Mouse (Mus musculus) midbrain, embryonic 13.5 days (tissue): Measurements from ENCODE around the gene Ralbp1. TPM values are rescaled to one million over a fixed set of nuclear protein-coding genes. Genes with fewer than 3 reads are reported as not detected.

Experiments used
- ATAC-seq: fragments of 200-750 bp; cut with Nextera tagmentation; 2 replicates; pipeline ENCODE4 v1.8.0; 2017; ENCODE audit warnings: mild to moderate bottlenecking, moderate TSS enrichment, moderate library complexity
- H3K27ac ChIP-seq: fragments of 300-500 bp; sonication (generic); 2 replicates; pipeline ENCODE4 v1.5.1; 2015; ENCODE audit warnings: inconsistent platforms, mild to moderate bottlenecking, moderate library complexity
- H3K27me3 ChIP-seq: fragments of 300-500 bp; sonication (generic); 2 replicates; pipeline ENCODE4 v1.6.1; 2015; ENCODE audit warnings: mild to moderate bottlenecking, inconsistent platforms
- H3K36me3 ChIP-seq: fragments of 300-500 bp; sonication (generic); 2 replicates; pipeline ENCODE4 v1.6.1; 2015; ENCODE audit warnings: mild to moderate bottlenecking, inconsistent platforms
- H3K4me1 ChIP-seq: fragments of 300-500 bp; sonication (generic); replicated peaks from 2 replicates; pipeline ENCODE4 v1.6.1; 2015; ENCODE audit warnings: inconsistent platforms
- H3K4me2 ChIP-seq: fragments of 300-500 bp; sonication (generic); replicated peaks from 2 replicates; pipeline ENCODE4 v1.6.1; 2015; ENCODE audit warnings: moderate library complexity, mild to moderate bottlenecking, inconsistent platforms
- H3K4me3 ChIP-seq: fragments of 300-500 bp; sonication (generic); replicated peaks from 2 replicates; pipeline ENCODE4 v1.5.1; 2015; ENCODE audit warnings: mild to moderate bottlenecking, inconsistent platforms
- H3K9ac ChIP-seq: fragments of 300-500 bp; sonication (generic); replicated peaks from 2 replicates; pipeline ENCODE4 v1.6.1; 2015; ENCODE audit warnings: mild to moderate bottlenecking, inconsistent platforms
- H3K9me3 ChIP-seq: fragments of 300-500 bp; sonication (generic); 2 replicates; pipeline ENCODE4 v1.6.1; 2016; ENCODE audit warnings: mild to moderate bottlenecking, inconsistent platforms
- WGBS: fragments of 180-500 bp; shearing (Covaris S2); methylation state at CpG from one replicate; pipeline ENCODE4 v1.1.7; 2015; 5-methylcytosine and 5-hydroxymethylcytosine counted together
- polyA plus RNA-seq: library from polyadenylated mRNA; unstranded; fragments of >200 nt; fragmentation: Nextera tagmentation; extraction: Ambion mirVana; gene quantifications from 2 replicates; pipeline ENCODE4 v1.2.1, GENCODE M21; 2015

The Ralbp1 gene
- polyA plus RNA-seq, 1 experiment from 2014 or later: 49.8 TPM

GRCm38 (mm10) chr17:65867996-65868395, 17.6 kb downstream of the Ralbp1 start:
- no peaks in the 10 kb centered on the region for H3K27me3 ChIP-seq
- peaks cover 25% of the 10 kb centered on the region for H3K36me3 ChIP-seq
- 89% methylated on average over 5 of the region's 5 CpGs for WGBS
- no peak overlapping the region for H3K9ac ChIP-seq
- H3K4me2 ChIP-seq: no peak overlapping the region
- H3K9me3 ChIP-seq: no peaks in the 10 kb centered on the region
- ATAC-seq: no peak
- peaks cover 20% of the 10 kb centered on the region for H3K4me1 ChIP-seq
- no peak overlapping the region for H3K27ac ChIP-seq
- no peak overlapping the region for H3K4me3 ChIP-seq

- no peak overlapping the region for H3K9ac ChIP-seq
- no peak overlapping the region for H3K4me2 ChIP-seq
- ATAC-seq: no peak
- H3K9me3 ChIP-seq: no peaks in the 10 kb centered on the region
- no peak overlapping the region for H3K27ac ChIP-seq
- H3K36me3 ChIP-seq: peaks cover 33% of the 10 kb centered on the region
- no peak overlapping the region for H3K4me3 ChIP-seq
- H3K27me3 ChIP-seq: no peaks in the 10 kb centered on the region
- WGBS: 93% methylated on average over 3 of the region's 3 CpGs
- peaks cover 2% of the 10 kb centered on the region; the same call in 1 of the 2 replicates for H3K4me1 ChIP-seq
Measured at GRCm38 (mm10) chr17:65866201-65866600, 19.4 kb downstream of the Ralbp1 start.

GRCm38 (mm10) chr17:65865265-65865664, 20.3 kb downstream of the Ralbp1 start:
- Histone ChIP-seq H3K36me3 (peaks cover 40% of the 10 kb centered on the region), H3K27ac (0 out of 2 replicates have a peak overlapping the region, but pooled peaks have one; percentile 35), H3K9ac (no peak overlapping the region), H3K4me1 (no peaks in the 10 kb centered on the region), H3K27me3 (no peaks in the 10 kb centered on the region), H3K4me3 (no peak overlapping the region), H3K4me2 (no peak overlapping the region), H3K9me3 (no peaks in the 10 kb centered on the region)
- ATAC-seq: 0 out of 2 replicates have a peak, but pooled peaks have one; percentile 13

GRCm38 (mm10) chr17:65864742-65865141, 20.9 kb downstream of the Ralbp1 start:
- peak; percentile 28; the same call in 1 of the 2 replicates for ATAC-seq
- Histone ChIP-seq H3K4me1 (no peaks in the 10 kb centered on the region), H3K36me3 (peaks cover 40% of the 10 kb centered on the region), H3K27ac (no peak overlapping the region), H3K4me3 (no peak overlapping the region), H3K9me3 (no peaks in the 10 kb centered on the region), H3K27me3 (no peaks in the 10 kb centered on the region), H3K4me2 (no peak overlapping the region), H3K9ac (no peak overlapping the region)
- 44% methylated on average over 4 of the region's 4 CpGs for WGBS

GRCm38 (mm10) chr17:65863830-65864229, 21.8 kb downstream of the Ralbp1 start:
- ATAC-seq: no peak

GRCm38 (mm10) chr17:65862579-65862978, 23.0 kb downstream of the Ralbp1 start:
- Histone ChIP-seq H3K27me3 (no peaks in the 10 kb centered on the region), H3K4me1 (no peaks in the 10 kb centered on the region), H3K4me2 (no peak overlapping the region), H3K4me3 (no peak overlapping the region), H3K9me3 (no peaks in the 10 kb centered on the region), H3K36me3 (peaks cover 51% of the 10 kb centered on the region), H3K27ac (no peak overlapping the region), H3K9ac (no peak overlapping the region)
- ATAC-seq: no peak
- 56% methylated on average over 4 of the region's 4 CpGs for WGBS

More at GRCm38 (mm10) chr17:65863830-65864229, 21.8 kb downstream of the Ralbp1 start:
- peaks cover 45% of the 10 kb centered on the region for H3K36me3 ChIP-seq
- H3K4me3 ChIP-seq: no peak overlapping the region
- no peaks in the 10 kb centered on the region for H3K9me3 ChIP-seq
- 95% methylated on average over 12 of the region's 12 CpGs for WGBS
- H3K4me1 ChIP-seq: no peaks in the 10 kb centered on the region
- no peak overlapping the region for H3K9ac ChIP-seq
- H3K4me2 ChIP-seq: no peak overlapping the region
- no peak overlapping the region for H3K27ac ChIP-seq
- H3K27me3 ChIP-seq: no peaks in the 10 kb centered on the region

GRCm38 (mm10) chr17:65857617-65858016, 28.0 kb downstream of the Ralbp1 start:
- Histone ChIP-seq H3K9me3 (no peaks in the 10 kb centered on the region), H3K4me3 (no peak overlapping the region), H3K9ac (no peak overlapping the region), H3K27ac (no peak overlapping the region), H3K4me2 (no peak overlapping the region), H3K36me3 (peaks cover 65% of the 10 kb centered on the region), H3K4me1 (no peaks in the 10 kb centered on the region), H3K27me3 (no peaks in the 10 kb centered on the region)
- 90% methylated on average over 4 of the region's 4 CpGs for WGBS
- no peak for ATAC-seq

GRCm38 (mm10) chr17:65854006-65854405, 31.6 kb downstream of the Ralbp1 start:
- H3K36me3 ChIP-seq: peaks cover 83% of the 10 kb centered on the region
- no peak overlapping the region for H3K4me2 ChIP-seq
- no peak overlapping the region for H3K4me3 ChIP-seq
- ATAC-seq: no peak
- WGBS: 94% methylated on average over 4 of the region's 4 CpGs
- H3K27ac ChIP-seq: no peak overlapping the region
- H3K9me3 ChIP-seq: no peaks in the 10 kb centered on the region
- H3K27me3 ChIP-seq: no peaks in the 10 kb centered on the region
- no peaks in the 10 kb centered on the region for H3K4me1 ChIP-seq
- H3K9ac ChIP-seq: no peak overlapping the region

- H3K9ac ChIP-seq: no peak overlapping the region
- 91% methylated on average over 6 of the region's 6 CpGs for WGBS
- H3K27ac ChIP-seq: no peak overlapping the region
- H3K4me3 ChIP-seq: no peak overlapping the region
- no peak for ATAC-seq
- no peaks in the 10 kb centered on the region for H3K27me3 ChIP-seq
- no peaks in the 10 kb centered on the region for H3K9me3 ChIP-seq
- peaks cover 86% of the 10 kb centered on the region for H3K36me3 ChIP-seq
- no peaks in the 10 kb centered on the region for H3K4me1 ChIP-seq
- no peak overlapping the region for H3K4me2 ChIP-seq
Measured at GRCm38 (mm10) chr17:65853326-65853725, 32.3 kb downstream of the Ralbp1 start.

- Histone ChIP-seq H3K27me3 (no peaks in the 10 kb centered on the region), H3K4me1 (peaks cover 4% of the 10 kb centered on the region; the same call in 1 of the 2 replicates), H3K27ac (no peak overlapping the region), H3K36me3 (peaks cover 75% of the 10 kb centered on the region), H3K4me3 (no peak overlapping the region), H3K9ac (no peak overlapping the region), H3K4me2 (no peak overlapping the region), H3K9me3 (no peaks in the 10 kb centered on the region)
- ATAC-seq: no peak
- WGBS: 92% methylated on average over 6 of the region's 6 CpGs
Measured at GRCm38 (mm10) chr17:65851749-65852148, 33.8 kb downstream of the Ralbp1 start.

GRCm38 (mm10) chr17:65850487-65850886, 35.1 kb downstream of the Ralbp1 start:
- Histone ChIP-seq H3K27ac (no peak overlapping the region), H3K4me2 (no peak overlapping the region), H3K9ac (no peak overlapping the region), H3K36me3 (peaks cover 71% of the 10 kb centered on the region), H3K9me3 (no peaks in the 10 kb centered on the region), H3K4me3 (no peak overlapping the region), H3K27me3 (no peaks in the 10 kb centered on the region), H3K4me1 (peaks cover 4% of the 10 kb centered on the region; the same call in 1 of the 2 replicates)
- no peak for ATAC-seq
- WGBS: 92% methylated on average over 17 of the region's 17 CpGs

GRCm38 (mm10) chr17:65847694-65848449, 37.7 kb downstream of the Ralbp1 start:
- WGBS: 81% methylated on average over 11 of the region's 11 CpGs
- Histone ChIP-seq H3K27ac (no peak overlapping the region), H3K27me3 (no peaks in the 10 kb centered on the region), H3K4me2 (no peak overlapping the region), H3K36me3 (peaks cover 66% of the 10 kb centered on the region), H3K9me3 (no peaks in the 10 kb centered on the region), H3K4me1 (peaks cover 4% of the 10 kb centered on the region; the same call in 1 of the 2 replicates), H3K4me3 (no peak overlapping the region), H3K9ac (no peak overlapping the region)
- ATAC-seq: no peak
